Mouse (Mus musculus) midbrain, embryonic 11.5 days (tissue): ENCODE measurements around the gene Ubqln5. TPM values are rescaled to one million over a fixed set of nuclear protein-coding genes. Genes with fewer than 3 reads are reported as not detected.

ENCODE experiments used
- ATAC-seq: fragments of 200-750 bp; cut with Nextera tagmentation; 2 replicates; pipeline ENCODE4 v1.8.0; 2017; ENCODE audit warnings: moderate TSS enrichment, moderate library complexity; ENCODE audit not compliant: low FRiP score
- DNase-seq: peaks from one replicate; pipeline ENCODE4 v3.0.0; 2015; ENCODE audit warnings: low spot score; ENCODE audit errors: missing footprints
- H3K27ac ChIP-seq: fragments of 300-500 bp; sonication (generic); 2 replicates; pipeline ENCODE4 v1.5.1; 2014; ENCODE audit warnings: low read depth, low read length
- H3K27me3 ChIP-seq: fragments of 300-500 bp; sonication (generic); 2 replicates; pipeline ENCODE4 v1.6.1; 2014; ENCODE audit warnings: mild to moderate bottlenecking, low read length, moderate library complexity, mixed read lengths; ENCODE audit not compliant: control insufficient read depth, insufficient read depth
- H3K36me3 ChIP-seq: fragments of 300-500 bp; sonication (generic); 2 replicates; pipeline ENCODE4 v1.6.1; 2014; ENCODE audit warnings: mild to moderate bottlenecking, low read length, moderate library complexity, mixed read lengths; ENCODE audit not compliant: control insufficient read depth, insufficient read depth
- H3K4me1 ChIP-seq: fragments of 300-500 bp; sonication (generic); 2 replicates; pipeline ENCODE4 v1.6.1; 2014; ENCODE audit warnings: low read length; ENCODE audit not compliant: control insufficient read depth, insufficient read depth
- H3K4me2 ChIP-seq: fragments of 300-500 bp; sonication (generic); 2 replicates; pipeline ENCODE4 v1.6.1; 2014; ENCODE audit warnings: mild to moderate bottlenecking, moderate library complexity
- H3K4me3 ChIP-seq: fragments of 300-500 bp; sonication (generic); 2 replicates; pipeline ENCODE4 v1.5.1; 2014; ENCODE audit warnings: low read depth, low read length
- H3K9ac ChIP-seq: fragments of 300-500 bp; sonication (generic); 2 replicates; pipeline ENCODE4 v1.6.1; 2014; ENCODE audit warnings: low read length
- H3K9me3 ChIP-seq: fragments of 300-500 bp; sonication (generic); 2 replicates; pipeline ENCODE4 v1.6.1; 2016; ENCODE audit warnings: low read length; ENCODE audit not compliant: control insufficient read depth
- WGBS: fragments of 180-500 bp; shearing (Covaris S2); extraction: QIAGEN DNeasy Blood & Tissue Kit; methylation state at CpG from one replicate; pipeline ENCODE4 v1.1.7; 2014; 5-methylcytosine and 5-hydroxymethylcytosine counted together
- polyA plus RNA-seq: library from polyadenylated mRNA; unstranded; fragments of >200 nt; fragmentation: Nextera tagmentation; extraction: Ambion mirVana; gene quantifications from 2 replicates; pipeline ENCODE4 v1.2.1, GENCODE M21; 2014

The Ubqln5 gene
- not detected in 2 replicates for polyA plus RNA-seq

DNA sequence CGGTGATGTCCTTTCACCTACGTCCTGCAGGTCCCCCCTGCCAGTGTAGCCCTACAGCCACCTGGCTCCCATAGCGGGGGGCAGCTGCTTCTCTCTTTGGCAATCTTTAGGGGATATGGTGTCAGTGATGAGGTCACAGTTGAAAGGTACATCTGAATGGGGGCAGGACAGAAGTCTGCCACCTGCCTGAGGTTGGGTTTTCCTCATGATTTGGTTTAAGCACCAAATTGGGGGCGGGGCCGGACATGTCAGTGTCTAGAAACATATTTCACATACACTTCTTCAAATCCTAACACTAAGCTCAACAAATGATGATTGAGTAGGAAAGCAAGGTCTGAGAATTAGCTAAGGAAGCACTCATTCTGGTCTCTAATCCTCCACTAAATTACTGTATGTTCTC is at the start of gene Ubqln5:
Gene Ubqln5, minus strand, starts transcription at position 101 of the 400 bp plus-strand sequence.
- Histone ChIP-seq H3K4me3 (no peak within 1 kb of the TSS), H3K27me3 (no peaks in the 10 kb centered on the region), H3K27ac (no peak within 1 kb of the TSS), H3K36me3 (no peaks in the 10 kb centered on the region), H3K4me2 (no peak within 1 kb of the TSS), H3K4me1 (no peaks in the 10 kb centered on the region), H3K9me3 (no peaks in the 10 kb centered on the region), H3K9ac (no peak within 1 kb of the TSS)
- DNase-seq (no peak), ATAC-seq (no peak)
- 93% methylated on average over 5 of the region's 5 CpGs for WGBS

GRCm38 (mm10) chr7:104179074-104179473 is 49.4 kb upstream of the Ubqln5 start:
- no peaks in the 10 kb centered on the region for H3K27me3 ChIP-seq
- DNase-seq (no peak), ATAC-seq (no peak)
- no peaks in the 10 kb centered on the region for H3K4me1 ChIP-seq
- H3K9me3 ChIP-seq: no peaks in the 10 kb centered on the region
- no peak overlapping the region for H3K4me3 ChIP-seq
- no peak overlapping the region for H3K27ac ChIP-seq
- H3K36me3 ChIP-seq: no peaks in the 10 kb centered on the region
- H3K4me2 ChIP-seq: no peak overlapping the region
- WGBS: 82% methylated on average over 1 of the region's 1 CpGs
- no peak overlapping the region for H3K9ac ChIP-seq

- no peak for DNase-seq
Observed at GRCm38 (mm10) chr7:104178422-104179054, 48.9 kb upstream of the Ubqln5 start.

GRCm38 (mm10) chr7:104175085-104175484 is 45.5 kb upstream of the Ubqln5 start:
- no peaks in the 10 kb centered on the region for H3K4me1 ChIP-seq
- no peak overlapping the region for H3K4me3 ChIP-seq
- 36% methylated on average over 1 of the region's 1 CpGs for WGBS
- H3K27me3 ChIP-seq: no peaks in the 10 kb centered on the region
- H3K36me3 ChIP-seq: no peaks in the 10 kb centered on the region
- no peak overlapping the region for H3K9ac ChIP-seq
- H3K4me2 ChIP-seq: no peak overlapping the region
- ATAC-seq (no peak), DNase-seq (no peak)
- no peaks in the 10 kb centered on the region for H3K9me3 ChIP-seq
- H3K27ac ChIP-seq: no peak overlapping the region

More at GRCm38 (mm10) chr7:104178422-104179054, 48.9 kb upstream of the Ubqln5 start:
- Histone ChIP-seq H3K4me2 (no peak overlapping the region), H3K36me3 (no peaks in the 10 kb centered on the region), H3K27me3 (no peaks in the 10 kb centered on the region), H3K9me3 (no peaks in the 10 kb centered on the region), H3K4me1 (no peaks in the 10 kb centered on the region), H3K4me3 (no peak overlapping the region), H3K27ac (no peak overlapping the region), H3K9ac (no peak overlapping the region)
- no peak for ATAC-seq
- WGBS: 68% methylated on average over 5 of the region's 5 CpGs

DNA sequence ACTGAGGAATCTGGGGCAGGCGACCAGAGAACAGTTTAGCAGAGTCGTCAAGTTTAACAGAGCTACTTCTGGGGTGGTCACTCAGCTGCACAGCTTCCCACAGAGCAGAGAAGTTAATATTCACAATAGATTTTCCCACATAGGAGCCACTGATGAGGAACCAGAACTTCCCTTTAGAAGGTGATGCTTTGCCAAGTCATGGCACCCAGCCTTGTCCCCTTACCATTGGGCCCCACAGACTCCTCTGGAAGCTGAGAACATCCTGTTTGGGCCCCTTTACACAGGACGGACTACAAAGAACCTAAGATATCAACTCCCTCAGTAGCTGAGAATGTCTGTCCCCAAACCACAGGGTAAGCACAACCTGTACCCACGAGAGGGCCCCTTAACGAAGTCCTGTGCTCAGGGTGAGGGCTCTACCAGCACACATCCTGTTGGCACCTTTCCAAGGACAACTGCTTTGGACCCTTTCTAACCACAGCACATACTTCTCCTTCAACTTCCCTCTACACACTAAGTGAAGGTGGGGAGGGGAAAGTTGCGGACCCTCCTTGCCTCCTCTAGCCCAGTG is 40.1 kb upstream of the Ubqln5 start:
- Histone ChIP-seq H3K27ac (no peak overlapping the region), H3K27me3 (no peaks in the 10 kb centered on the region), H3K36me3 (no peaks in the 10 kb centered on the region), H3K4me2 (no peak overlapping the region), H3K4me3 (no peak overlapping the region), H3K9me3 (no peaks in the 10 kb centered on the region), H3K9ac (no peak overlapping the region), H3K4me1 (no peaks in the 10 kb centered on the region)
- ATAC-seq (no peak), DNase-seq (no peak)
- WGBS: 86% methylated on average over 6 of the region's 6 CpGs

DNA sequence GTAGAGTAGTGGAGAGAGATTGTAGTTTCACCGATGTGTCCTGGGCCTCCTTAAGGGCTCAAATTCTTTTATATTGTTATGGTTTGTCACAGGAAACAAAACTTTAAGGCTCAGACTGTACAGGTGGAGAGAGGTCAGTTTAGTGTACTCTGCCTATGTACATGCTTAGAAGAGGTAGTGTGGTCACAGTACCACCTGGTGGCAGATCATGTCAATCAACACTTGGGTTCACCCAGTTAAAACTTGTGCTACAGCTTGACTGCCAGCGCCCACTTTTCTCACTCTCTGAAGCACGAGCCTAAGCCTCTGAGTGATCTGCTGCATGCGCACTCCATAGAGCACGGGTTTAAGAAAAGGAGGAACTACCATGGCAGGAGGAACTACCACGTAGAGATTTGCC is 37.5 kb upstream of the Ubqln5 start:
- Histone ChIP-seq H3K4me2 (no peak overlapping the region), H3K9me3 (no peaks in the 10 kb centered on the region), H3K4me3 (no peak overlapping the region), H3K9ac (no peak overlapping the region), H3K27ac (no peak overlapping the region), H3K27me3 (no peaks in the 10 kb centered on the region), H3K36me3 (no peaks in the 10 kb centered on the region), H3K4me1 (no peaks in the 10 kb centered on the region)
- ATAC-seq: no peak
- DNase-seq: no peak
- 89% methylated on average over 6 of the region's 6 CpGs for WGBS

DNA sequence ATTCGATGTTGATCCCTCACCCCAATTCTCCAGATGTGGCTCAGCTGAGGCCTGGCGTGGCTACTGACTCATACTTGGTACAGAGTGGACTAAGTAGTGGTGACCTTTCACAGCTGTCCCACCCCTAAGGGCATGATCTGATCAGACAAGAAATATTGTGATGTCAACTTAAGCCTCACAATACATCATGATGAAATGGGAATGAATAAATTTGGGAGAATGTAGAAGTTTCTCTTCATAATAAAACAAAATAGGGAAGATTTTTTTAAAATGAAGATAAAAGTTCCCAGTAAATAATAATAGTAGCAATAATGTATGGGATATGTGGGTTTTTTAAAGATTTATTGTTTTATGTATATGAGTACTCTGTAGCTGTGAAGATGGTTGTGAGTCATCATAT is 20.8 kb upstream of the Ubqln5 start, which contains the start of gene Ubqlnl:
Gene Ubqlnl, minus strand, starts transcription at position 101 of the 400 bp plus-strand sequence.
- H3K4me3 ChIP-seq: no peak within 1 kb of the TSS
- H3K4me1 ChIP-seq: no peaks in the 10 kb centered on the region
- H3K27me3 ChIP-seq: no peaks in the 10 kb centered on the region
- DNase-seq (no peak), ATAC-seq (no peak)
- no peaks in the 10 kb centered on the region for H3K9me3 ChIP-seq
- H3K9ac ChIP-seq: no peak within 1 kb of the TSS
- no peaks in the 10 kb centered on the region for H3K36me3 ChIP-seq
- H3K4me2 ChIP-seq: no peak within 1 kb of the TSS
- 84% methylated on average over 2 of the region's 2 CpGs for WGBS
- H3K27ac ChIP-seq: no peak within 1 kb of the TSS

GRCm38 (mm10) chr7:104143179-104143578 is 13.6 kb upstream of the Ubqln5 start, which contains the start of gene Ubqln3:
TSS of gene Ubqln3 (minus strand) at chr7:104143279.
- ATAC-seq: no peak
- WGBS: 79% methylated on average over 3 of the region's 3 CpGs
- DNase-seq: no peak
- H3K4me2 ChIP-seq: no peak within 1 kb of the TSS
- H3K9me3 ChIP-seq: no peaks in the 10 kb centered on the region
- no peak within 1 kb of the TSS for H3K9ac ChIP-seq
- H3K27ac ChIP-seq: no peak within 1 kb of the TSS
- H3K4me3 ChIP-seq: no peak within 1 kb of the TSS
- no peaks in the 10 kb centered on the region for H3K27me3 ChIP-seq
- no peaks in the 10 kb centered on the region for H3K4me1 ChIP-seq
- no peaks in the 10 kb centered on the region for H3K36me3 ChIP-seq

- DNase-seq: no peak
- no peak within 1 kb of the TSS for H3K4me3 ChIP-seq
- WGBS: 88% methylated on average over 5 of the region's 5 CpGs
Observed at GRCm38 (mm10) chr7:104137305-104137704, 7.7 kb upstream of the Ubqln5 start, which contains the start of gene Olfr643. TSS of gene Olfr643 (minus strand) at chr7:104137405.

More at GRCm38 (mm10) chr7:104137305-104137704, 7.7 kb upstream of the Ubqln5 start, which contains the start of gene Olfr643:
- Histone ChIP-seq H3K4me2 (no peak within 1 kb of the TSS), H3K27me3 (no peaks in the 10 kb centered on the region), H3K4me1 (no peaks in the 10 kb centered on the region), H3K36me3 (no peaks in the 10 kb centered on the region), H3K9me3 (no peaks in the 10 kb centered on the region), H3K9ac (no peak within 1 kb of the TSS), H3K27ac (no peak within 1 kb of the TSS)
- no peak for ATAC-seq
